Mouse (Mus musculus): Measurements from ENCODE around the gene Trim41. TPM values are rescaled to one million over a fixed set of nuclear protein-coding genes. Genes with fewer than 3 reads are reported as not detected.
A peak's percentile ranks its signal among the peaks of the same experiment; 100 is the strongest.

Trim41 gene
- total and polyA plus RNA-seq, 2 experiments, result 11.4 to 18.2 TPM

DNA sequence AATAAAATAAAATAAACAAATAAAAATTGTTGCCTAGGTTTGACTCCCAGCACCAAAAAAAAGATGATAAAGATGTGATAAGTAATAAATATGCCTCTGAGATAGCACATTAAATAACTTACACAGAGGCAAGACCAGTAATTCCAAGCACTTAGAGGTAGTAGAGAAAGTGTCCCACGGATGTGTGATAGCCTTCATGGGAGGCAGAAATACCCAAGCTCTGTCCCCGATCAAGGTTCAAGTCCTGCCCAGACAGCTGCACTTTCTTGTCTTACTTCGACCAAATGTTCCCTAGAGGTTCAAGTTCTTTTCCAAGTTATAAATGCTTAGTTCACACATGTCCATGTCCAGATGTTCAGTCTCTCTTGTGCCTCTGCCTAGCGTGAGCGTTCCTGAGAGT is 27.9 kb downstream of the Trim41 start:
- Histone ChIP-seq H3K36me3 (ENCODE audit: control insufficient read depth, insufficient read depth, low read length) (no peaks in the 10 kb centered on the region), H3K27ac (replicated peaks; ENCODE audit: insufficient read depth, low read depth, low read length) (no peak overlapping the region), H3K4me3 (ENCODE audit: insufficient read depth, low read depth, low read length) (no peak overlapping the region), H3K79me2 (ENCODE audit: control insufficient read depth, insufficient read depth, low read length) (no peaks in the 10 kb centered on the region), H3K4me1 (ENCODE audit: control insufficient read depth, insufficient read depth, low read length) (peaks cover 6% of the 10 kb centered on the region; the same call in 1 of the 2 replicates), H3K27me3 (ENCODE audit: control insufficient read depth, insufficient read depth, low read length) (no peaks in the 10 kb centered on the region), H3K9ac (ENCODE audit: low read depth, low read length) (no peak overlapping the region)
- DNase-seq (ENCODE audit: extremely low read depth, low read depth, low spot score), result no peak
- no peak for TF ChIP-seq POLR2A (IDR thresholded peaks at IDR 0.05; ENCODE audit: extremely low read depth, insufficient read depth, low read length)
- TF ChIP-seq CTCF (IDR thresholded peaks at IDR 0.05; ENCODE audit: low read depth, low read length), result no peak
- 83% methylated on average over 5 of the region's 5 CpGs for WGBS

DNA sequence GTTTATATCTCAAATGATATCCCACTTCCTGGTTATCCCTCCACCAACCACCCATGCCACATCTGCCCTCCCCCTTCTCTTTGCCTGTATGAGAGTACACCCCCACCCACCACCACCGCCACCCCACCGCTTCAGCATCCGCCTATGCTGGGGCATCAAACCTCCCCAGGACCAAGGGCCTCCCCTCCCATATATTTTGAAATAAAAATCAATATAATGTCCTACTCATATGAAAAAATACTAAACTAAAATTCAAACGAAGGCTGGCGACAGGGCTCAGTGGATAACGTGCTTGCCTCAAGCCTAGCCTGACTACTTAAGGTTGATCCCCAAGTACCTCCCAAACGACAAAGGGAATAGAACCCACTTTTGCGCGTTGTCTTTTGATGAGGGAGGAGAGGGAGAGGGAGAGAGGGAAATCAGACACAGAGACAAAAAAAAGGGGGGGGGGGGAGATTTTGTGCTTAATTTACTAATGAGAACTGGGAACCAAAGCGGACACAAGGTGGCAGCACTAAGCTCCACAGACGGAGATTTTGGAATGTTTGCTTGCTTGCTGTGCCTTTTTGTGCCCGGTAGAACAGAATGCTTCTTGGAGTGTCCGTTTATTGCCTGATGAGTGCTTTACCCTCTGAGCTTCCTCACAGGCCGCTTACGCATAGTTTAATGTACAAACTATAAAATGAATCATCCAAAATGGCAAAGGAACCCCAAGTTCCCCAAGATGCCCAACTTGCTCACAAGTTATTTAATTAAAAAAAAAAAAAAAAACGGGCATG is 28.7 kb downstream of the Trim41 start:
- Histone ChIP-seq H3K9ac (ENCODE audit: low read depth, low read length) (peak overlapping the region; percentile 48), H3K27me3 (ENCODE audit: control insufficient read depth, insufficient read depth, low read length) (no peaks in the 10 kb centered on the region), H3K4me1 (ENCODE audit: control insufficient read depth, insufficient read depth, low read length) (peaks cover 6% of the 10 kb centered on the region; the same call in 1 of the 2 replicates), H3K79me2 (ENCODE audit: control insufficient read depth, insufficient read depth, low read length) (no peaks in the 10 kb centered on the region), H3K27ac (replicated peaks; ENCODE audit: insufficient read depth, low read depth, low read length) (no peak overlapping the region), H3K36me3 (ENCODE audit: control insufficient read depth, insufficient read depth, low read length) (no peaks in the 10 kb centered on the region), H3K4me3 (ENCODE audit: insufficient read depth, low read depth, low read length) (peak overlapping the region; percentile 27)
- DNase-seq (ENCODE audit: extremely low read depth, low read depth, low spot score), result peak; percentile 67
- TF ChIP-seq CTCF (IDR thresholded peaks at IDR 0.05; ENCODE audit: low read depth, low read length) (peak; percentile 66), POLR2A (IDR thresholded peaks at IDR 0.05; ENCODE audit: extremely low read depth, insufficient read depth, low read length) (no peak)
- WGBS, result 15% methylated on average over 16 of the region's 16 CpGs

DNA sequence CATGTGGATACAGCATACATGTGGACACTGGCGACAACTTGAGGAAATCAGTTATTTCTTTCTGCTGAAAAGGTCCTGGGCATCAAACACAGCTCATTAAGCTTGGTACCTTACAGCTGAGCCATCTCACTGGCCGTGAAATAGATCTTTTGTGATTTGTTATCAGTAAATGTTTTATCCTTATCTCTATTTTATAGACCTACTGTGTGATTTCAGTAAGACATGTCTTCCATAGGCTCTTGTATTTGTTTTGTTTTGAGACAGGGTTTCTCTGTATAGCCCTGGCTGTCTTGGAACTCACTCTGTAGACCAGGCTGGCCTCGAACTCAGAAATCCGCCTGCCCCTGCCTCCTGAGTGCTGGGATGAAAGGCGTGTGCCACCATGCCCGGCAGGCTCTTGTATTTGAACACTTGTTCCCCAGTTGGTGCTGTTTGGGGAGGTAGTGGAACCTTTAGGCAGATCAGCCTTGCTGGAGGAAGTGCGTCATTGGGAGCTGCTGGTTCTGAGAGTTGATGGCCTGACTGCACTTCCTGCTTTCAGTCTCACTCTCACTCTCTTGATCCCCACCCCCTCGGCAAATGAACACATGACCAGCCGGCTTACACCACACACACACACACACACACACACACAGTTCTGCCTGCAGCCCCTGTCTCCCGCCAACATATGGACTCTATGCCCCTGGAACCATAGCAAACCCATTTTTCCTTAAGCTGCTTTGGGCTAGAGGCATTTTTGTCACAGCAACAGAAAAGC is 29.5 kb downstream of the Trim41 start:
- no peaks in the 10 kb centered on the region for H3K36me3 ChIP-seq (ENCODE audit: control insufficient read depth, insufficient read depth, low read length)
- H3K4me3 ChIP-seq (ENCODE audit: insufficient read depth, low read depth, low read length), result peak overlapping the region; percentile 20; the same call in 1 of the 2 replicates
- no peaks in the 10 kb centered on the region for H3K79me2 ChIP-seq (ENCODE audit: control insufficient read depth, insufficient read depth, low read length)
- no peak for TF ChIP-seq POLR2A (IDR thresholded peaks at IDR 0.05; ENCODE audit: extremely low read depth, insufficient read depth, low read length)
- 54% methylated on average over 10 of the region's 10 CpGs for WGBS
- DNase-seq (ENCODE audit: extremely low read depth, low read depth, low spot score), result peak; percentile 58
- no peaks in the 10 kb centered on the region for H3K27me3 ChIP-seq (ENCODE audit: control insufficient read depth, insufficient read depth, low read length)
- H3K9ac ChIP-seq (ENCODE audit: low read depth, low read length), result no peak overlapping the region
- peaks cover 6% of the 10 kb centered on the region; the same call in 1 of the 2 replicates for H3K4me1 ChIP-seq (ENCODE audit: control insufficient read depth, insufficient read depth, low read length)
- no peak overlapping the region for H3K27ac ChIP-seq (replicated peaks; ENCODE audit: insufficient read depth, low read depth, low read length)

DNA sequence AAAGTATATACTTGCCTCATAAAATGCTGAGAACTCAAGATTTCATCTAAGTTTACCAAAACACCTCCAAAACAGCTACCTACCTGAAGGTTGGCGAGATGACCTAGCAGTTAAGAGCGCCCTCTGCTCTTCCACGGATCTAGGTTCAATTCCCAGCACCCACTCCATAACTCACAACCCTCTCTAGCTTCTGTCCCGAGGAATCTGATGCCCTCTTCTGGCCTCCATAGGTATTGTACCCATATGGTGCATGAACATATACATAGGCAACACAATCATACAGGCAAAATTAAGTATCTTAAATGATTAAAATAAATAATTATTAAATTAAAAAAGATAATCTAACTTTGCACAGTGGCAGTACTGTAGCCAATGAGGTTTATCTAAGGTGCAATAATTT is 34.9 kb downstream of the Trim41 start:
- Histone ChIP-seq H3K4me3 (ENCODE audit: insufficient read depth, low read depth, low read length) (no peak overlapping the region), H3K79me2 (ENCODE audit: control insufficient read depth, insufficient read depth, low read length) (no peaks in the 10 kb centered on the region), H3K36me3 (ENCODE audit: control insufficient read depth, insufficient read depth, low read length) (no peaks in the 10 kb centered on the region), H3K27me3 (ENCODE audit: control insufficient read depth, insufficient read depth, low read length) (no peaks in the 10 kb centered on the region), H3K27ac (replicated peaks; ENCODE audit: insufficient read depth, low read depth, low read length) (no peak overlapping the region), H3K4me1 (ENCODE audit: control insufficient read depth, insufficient read depth, low read length) (no peaks in the 10 kb centered on the region), H3K9ac (ENCODE audit: low read depth, low read length) (no peak overlapping the region)
- WGBS, result 88% methylated on average over 4 of the region's 4 CpGs
- TF ChIP-seq CTCF (IDR thresholded peaks at IDR 0.05; ENCODE audit: low read depth, low read length), result no peak
- no peak for TF ChIP-seq POLR2A (IDR thresholded peaks at IDR 0.05; ENCODE audit: extremely low read depth, insufficient read depth, low read length)
- no peak for DNase-seq (ENCODE audit: extremely low read depth, low read depth, low spot score)

DNA sequence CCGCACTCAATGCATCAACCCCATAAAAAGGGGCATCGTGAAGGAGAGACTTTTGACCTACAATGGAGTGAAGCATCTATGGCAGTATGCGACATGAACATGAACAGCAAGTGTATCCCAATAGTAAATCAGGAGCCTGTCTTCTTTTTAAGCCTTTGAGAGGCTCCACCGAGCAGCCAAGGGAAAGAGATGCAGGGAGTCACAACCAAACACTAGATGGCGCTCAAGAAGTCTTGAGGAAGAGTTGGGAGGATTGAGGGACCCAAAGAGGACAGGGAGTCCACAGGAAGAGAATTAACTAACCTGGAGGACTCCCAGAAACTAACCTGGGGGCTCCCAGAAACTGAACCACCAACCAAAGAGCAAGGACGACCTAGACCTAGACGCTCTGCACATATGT is 37.7 kb downstream of the Trim41 start:
- WGBS, result 44% methylated on average over 7 of the region's 7 CpGs
- H3K36me3 ChIP-seq (ENCODE audit: control insufficient read depth, insufficient read depth, low read length), result no peaks in the 10 kb centered on the region
- no peaks in the 10 kb centered on the region for H3K79me2 ChIP-seq (ENCODE audit: control insufficient read depth, insufficient read depth, low read length)
- H3K27ac ChIP-seq (replicated peaks; ENCODE audit: insufficient read depth, low read depth, low read length), result no peak overlapping the region
- no peaks in the 10 kb centered on the region for H3K4me1 ChIP-seq (ENCODE audit: control insufficient read depth, insufficient read depth, low read length)
- H3K27me3 ChIP-seq (ENCODE audit: control insufficient read depth, insufficient read depth, low read length), result no peaks in the 10 kb centered on the region
- TF ChIP-seq POLR2A (IDR thresholded peaks at IDR 0.05; ENCODE audit: extremely low read depth, insufficient read depth, low read length) (no peak), CTCF (IDR thresholded peaks at IDR 0.05; ENCODE audit: low read depth, low read length) (peak; percentile 50; the same call in 1 of the 2 replicates)
- DNase-seq (ENCODE audit: extremely low read depth, low read depth, low spot score), result no peak
- no peak overlapping the region for H3K9ac ChIP-seq (ENCODE audit: low read depth, low read length)
- no peak overlapping the region for H3K4me3 ChIP-seq (ENCODE audit: insufficient read depth, low read depth, low read length)

Measured in liver, adult 2 months (tissue).